Mouse (Mus musculus) adrenal gland, adult 2 months (tissue): ENCODE measurements at regions not wholly inside any gene's neighbourhood (a gene's known extent, or its start where the extent isn't known, plus 50 kb on each side); places are given as distances from the start of the nearest gene placed in this dataset.

Experiments
- DNase-seq: peaks from one replicate; pipeline ENCODE4 v3.0.0; 2021

- peak; percentile 37 for DNase-seq
Observed at GRCm38 (mm10) chr10:20780946-20781345, 56.1 kb upstream of the Pde7b start.

DNA sequence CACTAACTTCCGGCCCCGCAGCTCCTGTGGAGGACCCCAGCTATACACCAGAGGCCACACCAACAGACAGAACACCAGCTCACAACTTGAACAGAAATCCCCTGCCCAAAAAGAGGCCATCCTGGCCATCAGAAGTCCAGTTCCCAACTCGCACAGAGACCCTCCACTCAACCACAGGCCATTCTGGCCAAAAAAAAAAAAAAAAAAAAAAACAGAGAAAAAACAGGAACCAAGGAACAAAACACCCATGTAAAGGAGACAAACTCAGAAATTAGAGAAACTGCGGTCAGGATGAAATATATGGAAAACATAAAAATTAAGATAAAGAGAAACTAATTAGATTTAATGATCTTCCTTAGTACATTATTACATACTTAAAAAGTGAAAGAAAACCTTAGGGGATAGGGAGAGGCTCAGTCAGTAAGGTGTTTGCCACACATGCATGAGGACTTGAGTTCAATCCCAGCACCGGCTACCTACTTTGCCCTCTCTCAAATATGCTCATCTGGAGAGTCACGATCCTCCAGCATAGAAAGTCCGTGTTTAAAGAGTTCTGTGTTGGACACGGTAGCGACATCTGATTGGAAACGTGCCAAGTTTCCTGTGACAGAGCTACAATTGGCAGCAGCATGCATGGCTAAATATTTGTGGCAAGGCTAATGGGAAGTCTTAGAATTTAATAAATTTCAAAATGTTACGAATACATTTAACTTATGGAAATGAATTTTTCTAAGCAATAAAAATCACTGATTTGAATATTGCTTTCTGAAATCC is 51.9 kb upstream of the Pde7b start:
- DNase-seq = peak; percentile 12

GRCm38 (mm10) chr10:20775731-20776429 is 51.0 kb upstream of the Pde7b start:
- DNase-seq = no peak
